Mouse (Mus musculus): ENCODE data around the gene Atg10.

The Atg10 gene

DNA sequence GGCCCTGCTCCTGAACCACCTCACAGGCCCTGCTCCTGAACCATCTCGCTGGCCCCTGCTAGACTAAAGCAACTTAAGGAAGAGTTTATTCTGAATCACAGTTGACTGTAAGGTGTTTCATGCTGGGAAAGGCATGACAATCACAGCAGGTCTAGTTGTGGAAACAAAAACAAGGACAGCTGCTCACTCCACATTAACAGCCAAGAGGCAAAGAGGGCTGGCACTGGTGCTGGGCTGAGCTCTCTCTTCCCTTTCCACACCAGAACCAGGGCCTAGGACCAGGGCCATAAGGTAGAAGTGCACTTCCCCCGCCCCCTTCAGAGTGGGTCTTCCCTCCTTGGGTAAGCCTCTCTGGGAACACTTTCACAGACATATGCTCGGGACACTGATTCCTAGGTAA is 48.4 kb downstream of the Atg10 start:
- ATAC-seq (ENCODE audit: low TSS enrichment) = no peak

DNA sequence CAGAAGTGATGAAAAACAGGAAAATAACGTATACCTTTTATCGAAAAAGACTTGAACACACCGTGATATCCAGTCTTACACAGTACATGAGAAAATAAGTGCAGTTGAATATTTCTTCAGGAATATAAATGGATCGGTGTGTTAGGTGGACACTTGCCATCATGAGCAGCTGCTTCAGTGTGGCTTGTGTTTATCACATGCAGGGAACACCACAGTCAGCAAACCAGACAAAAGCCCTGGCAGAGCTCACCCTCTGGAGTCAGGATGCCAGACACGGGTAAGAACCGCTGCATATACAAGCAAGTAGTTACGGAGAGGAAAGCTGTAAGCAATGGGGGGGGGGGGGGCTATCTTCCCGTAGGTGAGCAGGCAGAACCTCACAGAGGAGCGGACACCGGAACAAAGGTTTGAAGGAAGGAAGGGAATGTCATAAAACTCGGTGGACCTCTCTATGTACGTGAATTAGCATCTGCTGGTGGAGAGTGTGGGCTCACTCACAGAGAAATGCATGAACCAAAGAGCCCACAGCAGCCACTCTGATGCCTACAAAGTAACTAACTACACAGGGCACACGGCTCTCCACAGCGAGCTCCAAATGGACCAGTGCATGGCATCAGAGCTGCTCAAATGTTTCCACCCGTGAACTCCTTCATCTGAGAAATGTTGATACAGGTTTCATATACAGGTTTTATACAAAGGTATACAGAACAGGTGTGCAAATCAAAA is 51.8 kb downstream of the Atg10 start:
- peak; percentile 64 for ATAC-seq (ENCODE audit: low TSS enrichment)

DNA sequence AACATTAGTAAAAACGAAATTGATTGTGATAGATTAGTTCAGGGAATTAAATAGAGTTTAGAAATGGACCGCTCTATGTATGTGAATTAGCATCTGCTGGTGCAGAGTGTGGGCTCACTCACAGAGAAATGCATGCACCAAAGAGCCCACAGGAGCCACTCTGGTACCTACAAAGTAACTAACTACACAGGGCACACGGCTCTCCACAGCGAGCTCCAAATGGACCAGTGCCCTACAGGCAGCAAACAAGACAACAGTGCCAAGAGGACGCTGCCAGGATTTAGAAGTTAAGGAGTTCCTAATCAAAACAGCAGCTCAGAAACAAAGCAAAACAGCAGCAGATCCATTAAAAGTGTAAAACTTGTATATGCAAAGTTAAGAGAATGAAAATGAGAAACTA is 52.6 kb downstream of the Atg10 start:
- ATAC-seq (ENCODE audit: low TSS enrichment) = no peak

DNA sequence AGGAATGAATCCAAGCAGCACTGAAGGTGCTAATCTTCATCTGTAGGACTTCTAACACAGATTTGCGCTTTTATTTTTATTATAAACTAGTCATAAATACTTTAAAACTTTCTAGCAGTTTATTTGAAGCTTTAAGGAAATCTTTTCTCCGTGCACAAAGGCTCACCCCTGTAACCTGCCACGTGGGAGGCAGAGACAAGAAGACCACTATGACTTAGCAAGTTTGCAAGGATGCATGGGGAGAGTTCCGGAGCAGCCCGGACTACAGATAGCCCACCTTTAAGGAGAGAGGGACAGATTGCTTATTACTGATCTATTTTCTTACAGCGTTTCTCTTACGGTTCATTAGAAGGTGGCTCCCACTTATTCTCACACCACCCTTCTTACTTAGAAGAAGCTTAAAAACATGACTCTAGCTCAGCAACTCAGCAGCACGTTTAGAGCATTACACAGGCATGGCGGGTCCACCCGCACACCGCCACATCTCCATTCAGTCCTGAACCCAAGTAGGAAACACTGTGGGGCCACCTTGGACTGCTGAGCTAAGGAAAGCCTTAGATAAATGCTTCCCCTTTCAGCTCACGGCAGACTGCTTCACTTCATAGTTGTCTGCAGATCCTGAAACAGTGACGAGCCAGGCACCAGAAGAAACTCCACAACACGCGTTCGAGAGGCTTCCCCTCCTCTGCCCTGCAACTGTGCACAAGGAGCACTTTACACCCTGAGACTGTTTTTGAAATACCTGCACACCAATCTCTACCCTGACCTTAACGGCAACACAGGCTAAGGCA is 54.0 kb downstream of the Atg10 start:
- ATAC-seq (ENCODE audit: low TSS enrichment) = no peak

DNA sequence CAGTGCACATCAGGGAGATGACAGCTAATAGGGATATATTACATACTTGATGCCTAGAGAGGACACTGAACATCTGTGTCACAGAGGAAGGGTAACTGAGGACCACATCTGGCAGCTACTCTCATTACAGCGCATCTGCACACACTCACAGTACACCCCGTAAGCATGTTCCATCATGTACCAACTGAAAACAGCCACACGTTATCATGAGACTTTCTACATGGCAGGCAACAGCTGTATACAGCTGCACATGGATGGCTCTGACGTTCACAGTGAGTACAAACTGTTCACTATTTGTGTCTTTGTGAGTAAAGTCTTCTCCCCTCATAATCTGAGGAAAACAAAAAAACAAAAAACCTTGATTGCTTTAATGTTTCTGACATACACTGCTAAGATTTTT is 55.3 kb downstream of the Atg10 start:
- no peak for ATAC-seq (ENCODE audit: low TSS enrichment)

- ATAC-seq (ENCODE audit: low TSS enrichment) = no peak
Measured at GRCm38 (mm10) chr13:91167561-91167960, 56.2 kb downstream of the Atg10 start.

- no peak for ATAC-seq (ENCODE audit: low TSS enrichment)
Measured at GRCm38 (mm10) chr13:91166286-91166685, 57.5 kb downstream of the Atg10 start.

GRCm38 (mm10) chr13:91165200-91165599 is 58.6 kb downstream of the Atg10 start:
- ATAC-seq (ENCODE audit: low TSS enrichment) = peak; percentile 90

DNA sequence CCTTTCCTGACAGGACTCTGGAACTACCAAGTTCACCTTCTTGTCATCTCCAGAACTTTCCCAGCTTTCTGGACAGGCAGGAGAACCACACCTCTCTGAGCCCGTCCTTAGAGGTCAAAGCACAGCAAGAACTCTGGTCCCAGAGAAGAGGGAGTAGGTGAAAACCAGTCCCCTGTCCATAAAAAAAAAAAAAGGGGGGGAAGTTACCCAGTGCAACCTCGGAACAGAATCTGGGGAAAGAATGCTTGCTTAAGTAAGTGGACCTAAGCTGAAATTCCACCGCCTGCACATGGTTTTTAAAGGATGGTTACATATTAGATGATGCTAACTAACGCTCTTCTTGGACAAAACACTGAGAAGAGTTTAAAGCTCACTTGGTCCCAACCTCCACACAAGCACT is 60.5 kb downstream of the Atg10 start:
- no peak for ATAC-seq (ENCODE audit: low TSS enrichment)

DNA sequence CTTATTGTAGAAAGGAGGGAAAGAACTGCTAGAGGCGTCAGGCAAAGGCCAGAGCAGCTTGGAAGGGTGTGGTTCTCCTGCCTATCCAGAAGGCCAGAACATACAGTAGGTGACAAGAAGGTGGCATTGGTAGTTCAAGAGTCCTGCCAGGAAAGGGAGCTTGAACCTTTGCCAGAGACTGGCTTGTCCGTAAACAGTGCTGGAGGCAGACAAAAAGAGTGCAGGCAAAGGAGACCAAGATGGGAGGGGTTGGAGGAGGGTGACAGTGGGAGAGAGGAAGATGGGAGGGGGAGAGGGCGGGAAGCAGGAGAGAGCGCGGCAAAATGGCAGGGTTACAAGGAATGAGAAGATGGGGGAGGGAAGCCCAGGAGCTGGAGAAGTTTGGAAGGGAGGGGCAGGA is 61.3 kb downstream of the Atg10 start:
- ATAC-seq (ENCODE audit: low TSS enrichment) = no peak

- ATAC-seq (ENCODE audit: low TSS enrichment) = peak; percentile 59
Measured at GRCm38 (mm10) chr13:91160616-91161015, 63.2 kb downstream of the Atg10 start.

DNA sequence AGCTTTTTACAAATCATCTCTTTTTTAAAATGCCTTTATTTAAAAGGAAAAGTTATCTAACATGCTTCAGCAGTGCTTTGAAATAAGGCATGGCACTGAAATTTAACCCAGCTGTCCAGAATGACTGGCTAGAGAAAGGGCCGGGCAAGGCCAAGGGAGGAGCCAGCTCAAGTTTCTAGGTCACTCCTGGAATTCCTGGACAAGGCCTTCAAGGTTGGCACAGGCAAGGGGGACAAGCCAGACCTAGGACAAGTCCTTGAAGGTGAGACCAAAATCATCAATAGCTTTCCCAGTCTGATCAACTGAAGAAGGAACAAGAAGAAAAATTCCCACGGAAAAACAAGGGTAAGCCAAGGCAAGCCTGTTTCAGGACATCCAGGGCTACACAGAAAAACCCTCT is 63.9 kb downstream of the Atg10 start:
- no peak for ATAC-seq (ENCODE audit: low TSS enrichment)

GRCm38 (mm10) chr13:91157941-91158340 is 65.8 kb downstream of the Atg10 start:
- ATAC-seq (ENCODE audit: low TSS enrichment) = no peak

DNA sequence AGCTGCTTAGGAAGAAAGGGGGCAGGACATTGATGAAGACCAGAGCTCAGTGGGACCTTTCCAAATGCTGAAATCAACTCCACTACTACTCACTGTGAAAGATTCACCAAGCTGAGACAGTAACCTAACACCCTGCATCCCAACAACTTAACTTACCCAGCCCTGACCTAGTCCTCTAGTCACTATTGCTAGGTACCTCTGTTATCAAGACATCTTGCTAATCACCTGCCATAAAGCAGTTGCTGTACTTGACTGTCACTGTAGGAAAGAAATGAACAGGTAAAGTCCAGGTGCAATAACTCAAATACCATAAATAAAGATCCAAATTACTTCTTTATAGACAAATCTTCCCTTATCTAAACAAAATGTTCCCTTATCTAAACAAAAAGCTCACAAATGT is 66.3 kb downstream of the Atg10 start:
- ATAC-seq (ENCODE audit: low TSS enrichment) = no peak

DNA sequence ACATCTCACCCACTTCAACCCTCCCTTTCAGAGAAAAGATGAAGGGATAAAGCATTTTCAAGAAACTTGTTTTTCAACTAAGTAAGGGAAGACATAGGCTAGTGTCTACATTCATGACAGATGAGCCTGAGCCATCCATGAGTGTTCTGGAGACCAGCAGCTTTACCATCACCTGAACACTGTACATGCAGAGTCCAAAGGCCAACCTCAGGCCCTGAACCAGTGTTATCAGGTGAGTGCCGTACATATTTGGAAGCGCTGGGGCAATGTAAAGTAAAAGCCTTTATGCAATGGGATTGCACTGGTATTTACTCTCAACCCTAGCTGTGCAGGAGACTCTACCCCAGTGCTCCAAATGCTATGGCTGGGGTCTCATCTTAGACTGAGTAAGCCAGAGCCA is 66.8 kb downstream of the Atg10 start:
- ATAC-seq (ENCODE audit: low TSS enrichment) = no peak

DNA sequence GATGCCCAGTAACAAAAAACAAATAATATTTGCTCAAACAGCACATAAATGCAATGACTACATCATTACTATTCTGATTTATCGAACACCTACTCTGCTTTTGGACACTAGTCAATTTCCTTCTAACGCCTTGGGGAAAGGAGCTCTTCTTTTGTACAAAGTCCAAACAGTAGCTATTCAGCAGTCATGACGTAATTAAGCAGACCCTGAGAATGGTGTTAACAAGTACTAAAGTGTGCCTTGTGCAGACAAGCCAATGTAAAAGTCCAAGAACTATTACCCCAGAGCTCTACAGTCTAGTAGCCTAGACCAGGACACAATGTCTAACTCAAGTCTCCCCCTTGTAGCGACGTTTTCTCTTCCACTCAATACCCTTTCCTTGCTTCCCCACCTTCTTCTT is 67.5 kb downstream of the Atg10 start:
- ATAC-seq (ENCODE audit: low TSS enrichment) = no peak

- ATAC-seq (ENCODE audit: low TSS enrichment) = no peak
Measured at GRCm38 (mm10) chr13:91155429-91156207, 68.2 kb downstream of the Atg10 start.

- no peak for ATAC-seq (ENCODE audit: low TSS enrichment)
Measured at GRCm38 (mm10) chr13:91154622-91155021, 69.1 kb downstream of the Atg10 start.

- no peak for ATAC-seq (ENCODE audit: low TSS enrichment)
Measured at GRCm38 (mm10) chr13:91136337-91136736, 87.4 kb downstream of the Atg10 start.

DNA sequence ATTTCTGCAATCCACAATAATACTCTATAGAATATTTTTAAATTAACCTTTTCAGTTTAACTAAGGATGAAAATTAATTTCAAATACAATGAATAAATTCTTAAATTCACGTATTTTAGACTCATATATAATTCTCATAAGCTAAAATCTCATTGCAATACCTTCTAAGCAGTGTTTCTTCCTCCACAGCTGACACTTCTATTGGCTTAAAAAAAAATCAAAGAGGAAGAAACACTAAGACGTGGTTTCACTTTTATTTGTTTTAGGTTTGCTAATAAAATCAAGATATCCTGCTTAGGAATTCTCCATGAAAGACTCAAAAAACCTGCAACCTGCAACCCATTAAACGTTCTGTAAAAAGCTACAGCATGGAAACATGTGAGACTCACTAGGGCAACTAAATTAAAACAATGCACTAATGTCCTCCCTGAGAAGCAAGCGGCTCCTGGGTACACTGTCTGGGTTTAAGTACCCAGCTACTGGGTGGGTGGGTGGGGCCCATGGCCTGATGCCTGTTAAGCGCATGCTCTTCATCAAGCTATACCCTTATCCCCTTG is 90.4 kb downstream of the Atg10 start:
- no peak for ATAC-seq (ENCODE audit: low TSS enrichment)

GRCm38 (mm10) chr13:91129071-91129470 is 94.7 kb downstream of the Atg10 start:
- ATAC-seq (ENCODE audit: low TSS enrichment) = peak; percentile 53; the same call in 1 of the 2 replicates

- peak; percentile 97 for ATAC-seq (ENCODE audit: low TSS enrichment)
Measured at GRCm38 (mm10) chr13:91128581-91128980, 95.2 kb downstream of the Atg10 start.
